Mouse (Mus musculus) ES-Bruce4 (cell line): ENCODE results near the gene Atp6v1g3.

ENCODE experiments used
- CTCF ChIP-seq: IDR thresholded peaks from one replicate; pipeline ENCODE4 v1.8.1; 2011; ENCODE audit warnings: low read depth, low read length
- POLR2A ChIP-seq: IDR thresholded peaks from one replicate; pipeline ENCODE4 v1.8.1; 2011; ENCODE audit warnings: low read length; ENCODE audit not compliant: insufficient read depth

GRCm38 (mm10) chr1:138274930-138275329 is 1.4 kb downstream of the Atp6v1g3 start:
- TF ChIP-seq POLR2A, result no peak
- no peak for TF ChIP-seq CTCF
